Mouse (Mus musculus) bone marrow, adult 2 months (tissue): ENCODE data around the gene Phf12. TPM values are rescaled to one million over a fixed set of nuclear protein-coding genes. Genes with fewer than 3 reads are reported as not detected.

Source experiments
- H3K27ac ChIP-seq: fragments of 200-500 bp; 2 replicates; pipeline ENCODE4 v1.5.1; 2012; ENCODE audit warnings: low read depth, mild to moderate bottlenecking, control low read depth, inconsistent platforms, low read length; ENCODE audit not compliant: control insufficient read depth, poor library complexity, insufficient read depth
- H3K4me1 ChIP-seq: fragments of 200-500 bp; 2 replicates; pipeline ENCODE4 v1.6.1; 2011; ENCODE audit warnings: low read length; ENCODE audit not compliant: control insufficient read depth, insufficient read depth
- H3K4me3 ChIP-seq: fragments of 200-500 bp; replicated peaks from 2 replicates; pipeline ENCODE3; 2011; ENCODE audit warnings: mild to moderate bottlenecking, low read depth, low read length, control low read depth; ENCODE audit not compliant: control insufficient read depth
- CTCF ChIP-seq: fragments of 200-500 bp; IDR thresholded peaks from 2 replicates; pipeline ENCODE4 v1.5.1; 2011; ENCODE audit warnings: low read length, control low read depth; ENCODE audit not compliant: control insufficient read depth, insufficient read depth
- POLR2A ChIP-seq: fragments of 200-500 bp; IDR thresholded peaks from 2 replicates; pipeline ENCODE4 v1.6.1; 2011; ENCODE audit warnings: low read depth, mild to moderate bottlenecking, control low read depth, low read length, borderline replicate concordance; ENCODE audit not compliant: control insufficient read depth
- WGBS: fragments of 180-500 bp; shearing (Covaris S2); methylation state at CpG from one replicate; pipeline ENCODE4 v1.1.7; 2018; 5-methylcytosine and 5-hydroxymethylcytosine counted together
- polyA plus RNA-seq: library from polyadenylated mRNA; stranded (reverse); fragments of >200 nt; gene quantifications from 2 replicates; pipeline ENCODE4 v1.2.4, GENCODE M21; 2011; ENCODE audit warnings: low replicate concordance; ENCODE audit not compliant: missing spikeins, insufficient read depth, insufficient read length

The Phf12 gene
- polyA plus RNA-seq, 1 experiment, result 59.4 TPM

DNA sequence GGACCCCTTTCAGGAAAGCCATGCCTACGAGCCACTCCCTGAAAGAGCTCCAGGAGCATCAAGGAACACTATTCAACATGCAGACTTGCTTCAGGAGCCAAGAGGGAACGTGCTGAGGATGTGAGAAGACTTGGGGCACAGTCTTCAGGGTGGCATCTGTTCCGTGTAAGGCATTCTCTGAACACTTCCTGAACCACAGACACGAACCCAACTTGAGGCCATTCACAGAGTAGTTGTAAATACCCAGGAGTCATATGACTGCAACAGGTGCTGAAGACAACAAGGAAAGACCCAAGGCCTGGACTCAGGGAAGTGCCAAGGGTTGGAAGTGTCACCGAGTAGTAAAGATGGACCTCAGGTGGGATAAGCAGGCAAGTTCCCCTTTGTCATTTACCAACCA is 85.0 kb downstream of the Phf12 start:
- 58% methylated on average over 5 of the region's 5 CpGs for WGBS
- no peak overlapping the region for H3K4me3 ChIP-seq
- TF ChIP-seq CTCF, result no peak
- TF ChIP-seq POLR2A, result no peak
- H3K27ac ChIP-seq, result peak overlapping the region; percentile 25
- peaks cover 3% of the 10 kb centered on the region; the same call in 1 of the 2 replicates for H3K4me1 ChIP-seq

DNA sequence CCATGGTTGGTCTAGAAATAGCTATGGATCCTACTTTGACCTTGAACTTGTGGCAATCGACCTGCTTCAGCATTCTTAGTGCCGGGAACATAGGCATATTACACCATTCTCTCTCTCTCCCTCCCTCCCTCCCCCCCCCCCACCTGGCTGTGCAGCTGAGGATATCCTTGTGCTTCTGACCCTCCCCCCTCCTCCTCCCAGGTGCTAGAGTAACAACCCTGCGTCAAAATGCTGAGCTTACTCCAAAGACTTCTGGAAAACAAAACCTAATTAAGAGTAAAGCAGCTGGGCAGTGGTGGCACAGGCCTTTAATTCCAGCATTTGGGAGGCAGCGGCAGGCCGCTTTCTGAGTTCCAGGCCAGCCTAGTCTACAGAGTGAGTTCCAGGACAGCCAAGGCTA is 86.6 kb downstream of the Phf12 start:
- Histone ChIP-seq H3K4me1 (peaks cover 3% of the 10 kb centered on the region; the same call in 1 of the 2 replicates), H3K4me3 (no peak overlapping the region), H3K27ac (peak overlapping the region; percentile 93)
- TF ChIP-seq POLR2A (no peak), CTCF (no peak)
- 60% methylated on average over 5 of the region's 5 CpGs for WGBS

DNA sequence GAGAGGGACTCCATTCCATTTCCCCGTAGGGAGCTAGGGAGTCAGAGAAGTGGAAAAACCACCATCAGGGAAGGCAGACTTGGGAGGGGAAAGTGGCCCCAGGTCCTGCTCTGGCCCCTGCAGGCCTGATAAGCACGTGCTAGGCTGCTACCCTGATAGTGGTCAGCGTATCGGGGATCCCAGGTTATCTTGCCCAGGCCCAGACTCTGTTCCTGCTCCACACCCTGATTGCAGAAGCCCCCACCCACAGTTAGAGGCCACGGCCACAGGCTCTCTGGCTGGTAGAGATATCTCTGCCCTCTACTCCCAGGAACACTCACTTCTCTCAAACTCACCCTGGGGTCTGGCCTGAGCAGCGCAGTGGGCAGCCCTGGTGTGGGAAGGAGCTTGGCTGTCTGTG is 87.1 kb downstream of the Phf12 start:
- Histone ChIP-seq H3K4me1 (peaks cover 3% of the 10 kb centered on the region; the same call in 1 of the 2 replicates), H3K4me3 (peak overlapping the region; percentile 7), H3K27ac (peak overlapping the region; percentile 93)
- TF ChIP-seq CTCF (no peak), POLR2A (peak; percentile 89; the same call in 1 of the 2 replicates)
- WGBS, result 65% methylated on average over 6 of the region's 6 CpGs

DNA sequence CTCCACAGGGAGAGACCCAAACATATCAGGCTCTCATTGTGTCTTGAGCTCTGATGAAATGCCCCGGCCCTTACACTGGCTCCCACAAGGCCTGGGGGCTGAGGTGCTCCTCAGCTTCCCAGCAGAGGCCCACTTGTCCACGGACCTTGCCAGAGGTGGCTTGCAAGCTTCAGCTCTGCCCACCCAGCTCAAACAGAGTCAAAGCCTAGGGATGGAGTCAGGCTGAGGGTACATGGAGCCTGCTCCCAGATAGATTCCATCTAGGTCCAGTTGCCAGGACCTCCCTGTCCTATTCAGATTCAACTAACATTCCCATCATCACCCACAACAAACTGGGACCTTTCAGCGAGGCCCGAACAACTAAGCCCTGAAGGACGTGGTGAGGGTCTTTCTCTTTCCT is 89.4 kb downstream of the Phf12 start:
- Histone ChIP-seq H3K4me1 (peaks cover 1% of the 10 kb centered on the region; the same call in 1 of the 2 replicates), H3K4me3 (peak overlapping the region; percentile 79), H3K27ac (peak overlapping the region; percentile 93)
- WGBS, result 77% methylated on average over 5 of the region's 5 CpGs
- TF ChIP-seq CTCF, result no peak
- no peak for TF ChIP-seq POLR2A

DNA sequence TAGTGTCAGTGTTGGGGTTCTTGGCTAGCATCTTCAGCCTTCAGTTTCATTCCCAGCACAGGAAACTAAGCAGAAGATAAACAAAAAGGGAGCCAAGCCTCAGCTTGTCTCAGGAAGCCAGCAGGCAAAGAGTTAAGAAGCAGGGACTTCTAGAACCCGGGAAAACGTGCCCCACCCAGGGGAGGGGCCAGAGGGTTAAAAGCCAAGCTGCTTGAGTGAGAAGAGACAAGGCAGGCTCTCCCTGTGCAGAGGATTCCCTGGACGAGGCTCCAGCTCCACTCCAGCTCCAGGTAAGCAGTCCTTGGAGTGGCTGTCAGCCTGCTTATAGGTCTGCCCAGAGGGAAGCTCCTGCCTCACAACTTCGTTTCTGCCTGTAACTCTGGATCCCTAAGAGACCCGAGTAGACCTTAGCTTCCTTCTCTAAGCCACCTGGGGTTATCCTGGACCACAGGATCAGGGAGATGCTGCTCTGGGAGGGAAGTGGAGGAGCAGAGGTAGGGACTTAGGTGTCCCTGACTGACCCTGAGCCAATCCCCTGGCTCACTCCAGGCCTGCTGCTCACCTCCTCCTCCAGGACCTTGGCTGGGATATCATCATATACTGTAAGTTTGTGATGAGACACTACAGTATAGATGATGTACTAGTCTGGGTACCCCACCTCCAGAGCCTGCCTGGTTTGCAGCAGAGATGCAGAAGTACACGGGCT is 90.0 kb downstream of the Phf12 start:
- TF ChIP-seq CTCF (no peak), POLR2A (peak; percentile 95)
- Histone ChIP-seq H3K4me3 (peak overlapping the region; percentile 79), H3K27ac (peak overlapping the region; percentile 93)

DNA sequence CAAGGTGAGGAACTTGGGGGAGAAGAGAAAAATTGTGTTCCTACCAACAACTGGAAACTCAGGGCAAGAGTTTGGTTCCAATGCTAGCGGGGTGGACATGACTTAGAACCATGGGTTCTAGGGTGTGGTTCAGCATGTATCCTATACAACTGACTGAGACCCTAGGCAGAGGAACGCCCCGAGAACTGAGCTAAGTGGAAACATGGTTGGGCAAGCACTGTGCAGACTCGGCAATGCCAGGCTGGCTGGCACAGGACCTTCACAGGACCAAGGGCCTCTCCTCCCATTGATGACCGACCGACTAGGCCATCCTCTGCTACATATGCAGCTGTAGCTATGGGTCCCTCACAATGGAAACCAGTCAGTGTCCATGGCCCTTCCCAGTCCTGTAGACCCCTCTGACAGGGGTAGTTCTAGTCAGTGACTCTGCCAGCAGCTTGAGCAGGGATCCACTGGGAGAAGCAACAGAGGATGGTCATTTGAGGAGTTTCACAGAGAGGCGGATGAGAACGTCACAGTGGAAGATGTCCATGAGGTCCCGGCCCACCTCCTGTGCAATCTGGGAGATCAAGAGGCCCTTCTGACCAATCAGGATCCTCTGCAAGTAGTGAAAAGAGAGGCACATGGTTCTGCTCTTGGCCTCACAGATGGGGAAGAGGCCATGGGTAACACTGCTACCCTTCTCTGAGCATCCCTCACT is 91.2 kb downstream of the Phf12 start:
- no peaks in the 10 kb centered on the region; the same call in 1 of the 2 replicates for H3K4me1 ChIP-seq
- TF ChIP-seq CTCF (no peak), POLR2A (peak; percentile 93)
- peak overlapping the region; percentile 91 for H3K27ac ChIP-seq
- H3K4me3 ChIP-seq, result peak overlapping the region; percentile 69
- 60% methylated on average over 9 of the region's 9 CpGs for WGBS

More for the DNA sequence above, 90.0 kb downstream of the Phf12 start:
- WGBS, result 37% methylated on average over 6 of the region's 6 CpGs
- no peaks in the 10 kb centered on the region; the same call in 1 of the 2 replicates for H3K4me1 ChIP-seq

DNA sequence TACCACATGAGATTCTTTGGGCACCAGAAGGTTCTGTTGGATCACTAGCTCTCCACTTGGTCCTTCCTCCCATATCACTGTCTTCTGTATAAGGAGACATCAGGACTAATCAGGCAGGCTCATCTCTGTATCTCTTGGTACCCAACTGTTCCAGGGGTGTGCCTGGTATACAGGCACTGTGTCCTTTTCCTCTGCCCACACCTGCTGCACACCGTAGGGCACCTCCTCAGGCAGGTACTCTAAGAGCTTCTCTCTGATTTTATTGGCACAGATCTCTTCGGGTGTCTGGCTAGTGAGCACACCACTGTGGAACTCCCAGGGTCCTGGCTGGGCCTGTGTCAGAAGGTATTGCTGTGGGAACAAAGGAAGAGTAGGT is 91.7 kb downstream of the Phf12 start:
- no peak for TF ChIP-seq POLR2A
- no peak for TF ChIP-seq CTCF
- WGBS, result 61% methylated on average over 2 of the region's 2 CpGs
- H3K4me1 ChIP-seq, result no peaks in the 10 kb centered on the region
- H3K4me3 ChIP-seq, result peak overlapping the region; percentile 69
- peak overlapping the region; percentile 91 for H3K27ac ChIP-seq

DNA sequence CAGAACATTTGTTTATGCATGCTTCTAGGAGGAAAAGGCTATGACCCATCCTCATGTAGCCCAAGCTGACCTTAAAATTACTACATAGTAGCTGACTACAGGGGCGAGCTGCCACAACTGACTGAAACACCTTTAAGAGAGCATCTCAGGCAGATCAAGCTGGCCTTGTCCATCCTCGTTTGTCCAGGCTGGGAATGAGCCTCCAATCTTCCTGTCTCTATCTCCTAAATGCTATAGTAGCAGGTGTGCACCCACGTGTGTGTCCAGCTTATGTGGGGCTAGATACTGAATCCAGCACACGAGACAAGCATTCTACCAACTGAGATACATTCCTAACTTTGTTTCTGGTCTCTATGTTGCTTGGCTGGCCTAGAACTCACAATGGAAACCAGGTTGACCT is 92.1 kb downstream of the Phf12 start:
- Histone ChIP-seq H3K4me1 (no peaks in the 10 kb centered on the region), H3K27ac (peak overlapping the region; percentile 91), H3K4me3 (peak overlapping the region; percentile 69)
- WGBS, result 67% methylated on average over 4 of the region's 4 CpGs
- TF ChIP-seq POLR2A, result no peak
- no peak for TF ChIP-seq CTCF

Other genes with a start within 250 kb of the Phf12 start
- gene Myo18a, start 219.5 kb upstream of the Phf12 start, polyA plus RNA-seq, result 29.5 and 74.6 TPM in 2 replicates
- not detected in 2 replicates for gene Gm10277, start 195.0 kb upstream of the Phf12 start, polyA plus RNA-seq
- gene Pipox, start 88.7 kb upstream of the Phf12 start, polyA plus RNA-seq, result 2.8 and 3.8 TPM in 2 replicates
- gene Sez6, start 52.0 kb upstream of the Phf12 start, polyA plus RNA-seq, result 0.43 and 0.67 TPM in 2 replicates
- gene Dhrs13, start 49.5 kb downstream of the Phf12 start, polyA plus RNA-seq, result 6.5 and 10.8 TPM in 2 replicates
- 21.1 and 44.1 TPM in 2 replicates for gene Flot2, start 55.2 kb downstream of the Phf12 start, polyA plus RNA-seq
- gene Eral1, start 97.6 kb downstream of the Phf12 start, polyA plus RNA-seq, result 9.8 and 16.3 TPM in 2 replicates
- gene Fam222b, start 111.9 kb downstream of the Phf12 start, polyA plus RNA-seq, result 5.3 and 12.3 TPM in 2 replicates
- gene Traf4, start 182.8 kb downstream of the Phf12 start, polyA plus RNA-seq, result 20.6 and 30.0 TPM in 2 replicates
- gene Nek8, start 193.9 kb downstream of the Phf12 start, polyA plus RNA-seq, result 10.4 and 17.8 TPM in 2 replicates
- 48.0 and 66.6 TPM in 2 replicates for gene Tlcd1, start 194.0 kb downstream of the Phf12 start, polyA plus RNA-seq
- gene Rpl23a, start 200.8 kb downstream of the Phf12 start, polyA plus RNA-seq, result 181 and 299 TPM in 2 replicates
- gene Rab34, start 205.7 kb downstream of the Phf12 start, polyA plus RNA-seq, result 5.2 and 8.6 TPM in 2 replicates
- gene Proca1, start 210.6 kb downstream of the Phf12 start, polyA plus RNA-seq, result 2.6 and 3.3 TPM in 2 replicates